Mouse (Mus musculus): ENCODE results near the gene Pptc7.

The Pptc7 gene

GRCm38 (mm10) chr5:122284183-122285028, at the start of gene Pptc7:
TSS of gene Pptc7 (plus strand) at chr5:122284365.
- DNase-seq (ENCODE audit: low spot score in 2 of 2), result peak; percentile 77 to 90

GRCm38 (mm10) chr5:122235196-122235836, 48.8 kb upstream of the Pptc7 start:
- DNase-seq (ENCODE audit: low spot score in 2 of 2), result no peak

GRCm38 (mm10) chr5:122237200-122237599, 47.0 kb upstream of the Pptc7 start:
- DNase-seq (ENCODE audit: low spot score in 2 of 2), result no peak

- no peak for DNase-seq (ENCODE audit: low spot score in 2 of 2)
Measured at GRCm38 (mm10) chr5:122239618-122240017, 44.5 kb upstream of the Pptc7 start.

GRCm38 (mm10) chr5:122240521-122240920, 43.6 kb upstream of the Pptc7 start:
- no peak for DNase-seq (ENCODE audit: low spot score in 2 of 2)

- DNase-seq (ENCODE audit: low spot score in 2 of 2), result no peak
Measured at GRCm38 (mm10) chr5:122240989-122241388, 43.2 kb upstream of the Pptc7 start.

GRCm38 (mm10) chr5:122242521-122243123, 41.5 kb upstream of the Pptc7 start:
- no peak for DNase-seq (ENCODE audit: low spot score in 2 of 2)

GRCm38 (mm10) chr5:122243781-122244523, 40.2 kb upstream of the Pptc7 start:
- DNase-seq (ENCODE audit: low spot score in 2 of 2), result no peak

- DNase-seq (ENCODE audit: low spot score in 2 of 2), result no peak
Measured at GRCm38 (mm10) chr5:122245186-122245585, 39.0 kb upstream of the Pptc7 start.

- no peak for DNase-seq (ENCODE audit: low spot score in 2 of 2)
Measured at GRCm38 (mm10) chr5:122246547-122247167, 37.5 kb upstream of the Pptc7 start.

- DNase-seq (ENCODE audit: low spot score in 2 of 2), result no peak
Measured at GRCm38 (mm10) chr5:122247529-122247928, 36.6 kb upstream of the Pptc7 start.

- DNase-seq (ENCODE audit: low spot score in 2 of 2), result no peak
Measured at GRCm38 (mm10) chr5:122247934-122248333, 36.2 kb upstream of the Pptc7 start.

- DNase-seq (ENCODE audit: low spot score in 2 of 2), result no peak
Measured at GRCm38 (mm10) chr5:122249281-122249680, 34.9 kb upstream of the Pptc7 start.

GRCm38 (mm10) chr5:122251895-122252606, 32.1 kb upstream of the Pptc7 start:
- no peak for DNase-seq (ENCODE audit: low spot score in 2 of 2)

GRCm38 (mm10) chr5:122258027-122258741, 26.0 kb upstream of the Pptc7 start:
- no peak for DNase-seq (ENCODE audit: low spot score in 2 of 2)

GRCm38 (mm10) chr5:122262104-122262503, 22.1 kb upstream of the Pptc7 start:
- DNase-seq (ENCODE audit: low spot score in 2 of 2), result no peak

GRCm38 (mm10) chr5:122263933-122264905, 19.9 kb upstream of the Pptc7 start, which contains the start of gene Tctn1:
TSS of gene Tctn1 (minus strand) at chr5:122264460.
- peak; percentile 65 to 88 for DNase-seq (ENCODE audit: low spot score in 2 of 2)

GRCm38 (mm10) chr5:122265187-122265586, 19.0 kb upstream of the Pptc7 start:
- DNase-seq (ENCODE audit: low spot score in 2 of 2), result no peak

GRCm38 (mm10) chr5:122265942-122266341, 18.2 kb upstream of the Pptc7 start:
- DNase-seq (ENCODE audit: low spot score in 2 of 2), result no peak
